Mouse (Mus musculus) CD4-positive helper T cell, adult 2 months (primary cell): ENCODE results near the gene Sgpp1.
A peak's percentile ranks its signal among the peaks of the same experiment; 100 is the strongest.

Source experiments
- DNase-seq: peaks from one replicate; pipeline ENCODE4 v3.0.0-alpha.2; 2012; ENCODE audit warnings: low read depth, missing footprints, low spot score

Sgpp1 gene

DNA sequence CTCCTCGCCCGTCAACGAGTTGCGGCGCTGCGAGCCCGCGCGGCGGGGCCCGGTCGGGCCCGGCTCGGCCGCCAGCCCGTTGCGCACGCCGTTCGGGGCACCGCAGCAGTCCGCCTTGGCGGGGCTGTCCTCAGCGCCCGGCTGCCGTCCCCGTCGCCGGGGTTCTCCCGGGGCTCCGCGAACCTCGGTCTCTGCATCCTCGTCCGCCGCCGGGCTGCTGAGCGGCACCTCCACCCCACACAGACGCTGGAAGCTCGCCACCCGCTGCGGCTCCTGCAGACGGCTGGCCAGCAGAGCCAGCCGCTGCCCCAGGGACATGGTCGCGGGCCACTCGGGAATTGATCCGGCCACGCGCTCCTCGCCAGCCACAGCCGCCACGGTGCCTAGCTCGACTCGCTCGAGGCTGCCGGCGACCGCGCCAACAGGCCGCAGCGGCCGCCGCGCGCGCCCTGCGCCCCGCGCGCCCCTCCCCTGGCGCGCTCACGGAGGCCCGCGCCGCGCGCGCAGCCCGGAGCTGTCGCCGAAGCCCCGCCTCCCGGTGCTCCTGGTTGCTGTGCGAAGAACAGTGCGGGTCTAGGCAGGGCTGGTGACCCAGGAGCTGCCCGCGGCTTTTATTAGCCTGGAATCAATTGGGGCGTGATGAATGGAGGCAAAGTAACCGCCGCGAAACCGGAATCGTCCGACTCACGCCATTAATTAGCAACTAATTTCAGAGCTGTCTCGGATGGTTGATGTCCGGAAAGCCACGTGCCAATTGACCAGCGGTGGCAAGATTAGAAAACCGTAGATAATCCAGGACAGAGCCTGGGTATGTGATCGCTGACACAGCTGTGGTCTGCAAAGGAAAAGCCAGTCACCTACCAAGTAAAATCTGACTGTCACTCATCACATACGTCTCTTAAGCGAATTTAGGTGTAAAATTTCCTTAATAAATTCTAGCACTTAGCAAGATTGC lies at the start of gene Sgpp1:
Gene Sgpp1 (minus strand): TSS at position 484 of the 955 bp plus-strand sequence.
- DNase-seq: peak; percentile 89

GRCm38 (mm10) chr12:75784271-75784751 lies 48.8 kb upstream of the Sgpp1 start:
- DNase-seq: no peak

DNA sequence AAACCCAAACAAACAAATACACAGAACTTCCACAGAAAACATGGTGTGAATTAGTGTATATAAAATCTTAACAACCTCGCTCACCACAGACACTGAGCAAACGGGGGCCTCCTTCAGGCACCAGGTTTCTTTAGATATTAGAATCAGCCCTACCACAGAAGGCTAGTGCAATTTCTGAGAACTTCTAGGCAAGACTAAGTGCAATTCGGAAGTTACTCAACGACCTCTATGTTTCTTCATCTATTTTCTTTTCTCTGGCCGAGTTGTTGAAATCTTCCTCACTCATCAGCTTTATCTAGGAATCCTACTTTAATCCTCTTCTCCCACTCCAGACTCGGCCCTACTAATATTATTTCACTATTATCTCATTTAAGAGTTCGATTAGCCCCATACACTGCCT lies 46.5 kb upstream of the Sgpp1 start:
- no peak for DNase-seq

- DNase-seq: no peak
Measured at GRCm38 (mm10) chr12:75781445-75781844, 45.9 kb upstream of the Sgpp1 start.

GRCm38 (mm10) chr12:75772424-75773034 lies 37.0 kb upstream of the Sgpp1 start:
- peak; percentile 61 for DNase-seq

DNA sequence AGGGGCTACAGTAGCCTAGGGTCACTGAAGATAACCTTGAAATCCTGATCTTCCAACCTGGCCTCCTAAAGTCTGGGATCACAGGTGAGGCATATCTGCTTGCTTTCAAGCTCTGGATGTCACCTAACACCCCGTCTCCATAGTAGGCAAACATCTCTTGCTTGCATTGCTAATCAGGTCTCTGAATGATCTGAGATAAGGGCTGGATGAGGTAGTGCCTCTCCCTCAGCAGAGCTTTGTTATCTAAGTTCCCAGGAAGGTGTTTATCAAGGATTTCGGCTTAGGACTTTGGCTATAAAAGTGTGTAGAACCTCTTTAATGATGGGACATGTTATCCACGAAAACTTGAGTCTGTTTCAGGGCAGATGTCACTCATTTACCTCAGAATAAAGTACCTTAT lies 35.9 kb upstream of the Sgpp1 start:
- DNase-seq: no peak

DNA sequence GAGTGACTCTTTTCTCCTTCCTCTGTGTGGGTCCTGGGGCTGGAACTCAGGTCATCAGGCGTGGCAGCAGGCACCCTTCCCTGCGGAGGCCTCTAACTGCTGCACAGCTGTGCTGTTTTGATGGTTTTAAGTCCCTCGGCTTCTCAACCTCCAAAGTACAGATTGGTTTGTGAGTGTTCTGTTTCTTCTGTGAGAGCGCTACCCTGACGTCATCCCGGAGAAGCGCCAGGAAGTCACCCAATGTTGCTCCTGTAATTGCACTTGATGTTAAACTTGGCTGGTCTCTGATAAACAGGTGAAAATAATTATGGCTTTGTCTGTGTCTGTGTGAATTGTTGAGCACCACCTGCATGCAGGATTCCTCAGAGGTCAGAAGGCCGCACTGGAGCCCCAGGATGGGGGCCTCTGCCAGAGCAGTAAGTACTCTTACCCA lies 31.4 kb upstream of the Sgpp1 start:
- peak; percentile 77 for DNase-seq

DNA sequence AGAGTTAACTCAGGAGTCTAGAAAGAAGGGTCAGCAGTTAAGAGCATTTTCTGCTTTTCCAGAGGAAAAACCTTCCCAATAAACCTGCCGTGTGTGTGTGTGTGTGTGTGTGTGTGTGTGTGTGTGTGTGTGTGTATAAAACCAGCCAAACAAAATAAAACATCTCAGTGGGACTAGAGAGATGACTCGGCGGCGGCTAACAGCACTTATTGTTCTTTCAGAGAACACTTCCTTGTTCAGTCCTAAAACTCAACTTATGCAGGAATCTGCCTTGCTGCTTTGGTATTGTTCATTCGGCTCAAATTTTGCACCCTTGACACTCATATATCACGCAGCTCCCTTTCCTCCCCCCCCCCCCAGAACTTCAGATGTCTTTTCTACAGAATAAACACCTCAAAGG lies 30.9 kb upstream of the Sgpp1 start:
- no peak for DNase-seq

DNA sequence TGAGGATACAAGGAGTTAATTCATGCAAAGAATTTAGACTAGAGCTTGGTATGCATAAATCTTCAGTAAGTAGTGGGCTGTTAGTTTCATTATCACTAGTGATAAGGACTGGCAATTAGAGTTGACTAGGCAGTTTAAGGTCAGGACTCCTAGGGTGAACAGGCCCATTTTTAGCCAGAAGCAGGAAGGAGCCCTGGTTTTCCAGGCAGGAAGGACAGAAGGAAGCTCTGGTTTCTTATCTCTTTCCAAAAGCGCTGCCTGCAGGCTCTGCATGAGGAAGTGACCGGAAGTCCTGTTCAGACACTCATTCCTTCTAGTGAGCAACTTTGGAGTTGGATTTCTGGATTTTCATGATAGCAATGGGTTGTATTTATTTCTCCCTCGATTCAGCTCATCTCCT lies 30.2 kb upstream of the Sgpp1 start:
- no peak for DNase-seq

GRCm38 (mm10) chr12:75756387-75756786 lies 20.9 kb upstream of the Sgpp1 start:
- DNase-seq: no peak

DNA sequence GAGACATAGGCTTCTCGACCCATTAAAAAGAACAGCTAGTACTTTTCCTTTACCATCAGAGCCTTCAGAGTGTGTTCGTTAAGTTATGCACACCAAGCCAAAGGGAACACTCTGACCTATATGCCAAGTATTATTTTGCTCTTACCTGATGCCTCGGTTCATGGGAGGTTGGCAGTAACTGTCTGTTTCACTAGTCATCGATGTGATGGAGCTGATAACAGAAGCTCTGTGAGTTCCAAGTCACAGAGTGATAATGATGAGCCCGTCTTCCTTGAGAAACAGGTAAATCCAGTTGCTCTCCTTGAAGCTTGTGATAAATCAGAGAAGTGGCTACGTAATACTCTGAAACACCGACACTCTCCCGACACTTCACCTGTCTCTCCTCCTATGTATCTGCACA lies 18.2 kb upstream of the Sgpp1 start:
- DNase-seq: no peak

GRCm38 (mm10) chr12:75752077-75752476 lies 16.5 kb upstream of the Sgpp1 start:
- no peak for DNase-seq

- DNase-seq: no peak
Measured at GRCm38 (mm10) chr12:75748574-75748973, 13.0 kb upstream of the Sgpp1 start.

DNA sequence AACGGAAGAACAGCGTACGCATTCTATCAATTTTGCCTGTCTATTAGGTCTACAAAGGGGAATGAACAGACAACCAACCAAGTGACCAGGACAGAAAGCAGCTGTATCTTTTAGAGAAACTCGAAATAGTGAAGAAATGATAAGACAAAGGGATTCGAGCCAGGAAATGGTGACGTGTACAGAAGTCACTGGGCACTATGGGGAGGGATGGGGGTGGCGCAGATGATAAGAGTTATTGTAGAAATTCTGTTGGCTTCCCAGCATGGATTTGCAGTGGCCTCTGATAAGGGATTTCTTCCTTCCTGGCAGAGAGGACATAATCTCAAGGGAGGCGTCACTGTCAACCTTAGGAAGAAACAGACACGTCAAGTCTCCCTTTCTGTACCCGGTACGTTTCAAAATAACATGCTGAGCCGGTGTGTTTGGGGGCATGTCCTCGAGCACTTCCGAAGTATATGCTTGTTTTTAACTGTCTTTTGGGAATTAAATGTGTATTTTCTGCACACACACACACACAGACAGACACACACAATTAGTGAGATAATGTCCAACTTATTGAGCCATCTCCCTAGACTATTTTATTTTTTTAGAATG lies 10.3 kb upstream of the Sgpp1 start:
- no peak for DNase-seq

- DNase-seq: no peak
Measured at GRCm38 (mm10) chr12:75742101-75742500, 6.6 kb upstream of the Sgpp1 start.

- DNase-seq: no peak
Measured at GRCm38 (mm10) chr12:75741273-75741672, 5.7 kb upstream of the Sgpp1 start.

GRCm38 (mm10) chr12:75740451-75740850 lies 4.9 kb upstream of the Sgpp1 start:
- no peak for DNase-seq

- no peak for DNase-seq
Measured at GRCm38 (mm10) chr12:75739611-75740010, 4.1 kb upstream of the Sgpp1 start.

DNA sequence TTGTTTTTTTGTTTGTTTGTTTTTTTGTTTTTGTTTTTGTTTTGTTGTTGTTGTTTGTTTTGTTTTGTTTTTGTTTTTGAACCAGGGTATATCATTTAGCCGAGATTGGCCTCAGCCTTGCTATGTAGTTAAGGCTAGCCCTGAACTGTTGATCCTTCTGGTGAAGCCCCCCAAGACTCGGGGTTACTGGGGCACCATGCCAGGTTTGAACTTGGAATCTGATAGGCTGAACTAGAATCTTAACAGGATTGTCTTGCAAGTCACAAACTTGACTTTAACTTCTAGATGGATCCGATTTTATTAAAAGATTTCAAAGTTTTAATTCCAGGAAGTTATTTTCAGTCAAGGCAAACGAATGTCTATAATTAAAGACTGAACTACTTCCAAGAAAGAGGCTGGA lies 767 bp upstream of the Sgpp1 start:
- no peak for DNase-seq

- peak; percentile 50 for DNase-seq
Measured at GRCm38 (mm10) chr12:75734891-75735245, 661 bp downstream of the Sgpp1 start.

DNA sequence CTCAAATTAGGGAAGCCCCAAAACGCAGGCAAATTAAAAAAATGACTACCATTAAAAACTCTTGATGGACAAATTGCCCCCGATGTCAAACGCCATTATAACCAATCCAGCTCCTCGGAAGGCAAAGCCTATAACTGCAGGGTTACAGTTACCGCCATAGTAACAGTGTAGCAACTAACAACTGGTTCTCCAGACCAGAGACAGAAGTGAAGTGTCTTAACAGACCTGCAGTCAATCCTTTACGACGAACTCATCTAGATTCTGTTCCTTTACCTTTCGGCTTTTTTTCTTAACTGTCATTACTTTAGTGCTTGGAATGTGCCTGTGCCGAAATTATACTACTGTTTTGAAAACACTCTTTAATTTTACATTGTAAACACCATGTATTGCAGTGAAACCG lies 1.4 kb downstream of the Sgpp1 start:
- DNase-seq: peak; percentile 41

DNA sequence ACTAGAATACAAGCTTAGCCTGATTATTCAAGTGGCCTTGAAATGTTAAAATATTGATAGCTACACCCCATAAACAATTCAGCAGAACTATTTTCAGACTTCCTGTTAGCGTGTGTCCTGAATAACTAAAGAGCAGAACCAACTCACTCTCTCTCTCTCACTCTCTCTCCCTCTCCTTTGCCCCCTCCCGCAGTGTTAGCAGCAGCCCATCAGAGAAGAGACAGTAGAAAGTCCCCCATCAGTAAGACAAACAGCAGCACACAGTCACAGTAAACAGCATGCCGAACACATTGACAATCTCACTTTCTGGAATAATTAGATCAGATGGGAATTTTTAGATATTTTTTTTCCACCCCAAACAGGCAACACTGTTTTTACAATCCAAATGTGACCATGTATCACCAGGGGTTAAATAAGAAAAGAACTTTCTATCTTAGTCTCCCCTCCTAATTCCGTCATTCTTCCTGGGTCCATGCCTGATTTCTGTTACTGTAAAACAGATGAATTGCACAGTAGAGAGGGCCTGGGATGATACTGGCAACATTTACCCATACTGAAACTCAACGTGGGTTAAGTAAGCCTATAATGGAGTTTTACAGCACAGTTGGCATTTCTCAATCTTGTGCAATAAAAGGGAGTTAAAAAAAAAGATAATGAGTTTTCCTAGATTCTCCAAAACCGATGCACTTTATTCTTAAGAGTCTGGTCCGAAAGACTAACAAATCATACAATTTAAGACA lies 2.0 kb downstream of the Sgpp1 start:
- peak; percentile 25 for DNase-seq
